Mouse (Mus musculus) MEL (cell line): ENCODE measurements at regions not wholly inside any gene's neighbourhood (a gene's known extent, or its start where the extent isn't known, plus 50 kb on each side); places are given as distances from the start of the nearest gene placed in this dataset.

Source experiments
- DNase-seq: peaks from one replicate; pipeline ENCODE4 v3.0.0; 2011; ENCODE audit warnings: low read depth, low spot score
- H3K27ac ChIP-seq: 2 replicates; pipeline ENCODE4 v1.5.1; 2012; ENCODE audit warnings: low read depth, mild to moderate bottlenecking, control low read depth, low read length, moderate library complexity; ENCODE audit not compliant: control insufficient read depth
- H3K27me3 ChIP-seq, 2 experiments: fragments of 150-350 bp in 1 of 2; sonication (generic) in 1 of 2; 2 replicates each; pipeline ENCODE4 v1.6.1; 2012; ENCODE audit warnings: low read length in 2 of 2, mild to moderate bottlenecking in 2 of 2, improper control_type of control experiment in 1 of 2, moderate library complexity in 1 of 2; ENCODE audit not compliant: insufficient read depth in 2 of 2, control insufficient read depth in 1 of 2
- H3K36me3 ChIP-seq, 2 experiments: 2 replicates each; pipeline ENCODE4 v1.6.1; 2012 to 2014; ENCODE audit warnings: low read length in 2 of 2, improper control_type of control experiment in 1 of 2, inconsistent platforms in 1 of 2, mild to moderate bottlenecking in 1 of 2; ENCODE audit not compliant: insufficient read depth in 2 of 2, control insufficient read depth in 1 of 2
- H3K4me1 ChIP-seq, 2 experiments: fragments of 150-350 bp in 1 of 2; sonication (generic) in 1 of 2; 2 replicates each; pipeline ENCODE4 v1.6.1; 2012; ENCODE audit warnings: low read length in 2 of 2, improper control_type of control experiment in 1 of 2, mild to moderate bottlenecking in 1 of 2; ENCODE audit not compliant: insufficient read depth in 2 of 2, control insufficient read depth in 1 of 2
- H3K4me3 ChIP-seq, 2 experiments: fragments of 150-350 bp in 1 of 2; sonication (generic) in 1 of 2; 2 replicates each; pipeline ENCODE4 v1.5.1; 2012; ENCODE audit warnings: low read depth in 2 of 2, low read length in 2 of 2, mild to moderate bottlenecking in 2 of 2, moderate library complexity in 2 of 2, control low read depth in 1 of 2, improper control_type of control experiment in 1 of 2; ENCODE audit not compliant: control insufficient read depth in 1 of 2, insufficient read depth in 1 of 2
- H3K79me2 ChIP-seq: 2 replicates; pipeline ENCODE4 v1.6.1; 2012; ENCODE audit warnings: mild to moderate bottlenecking, low read length, moderate library complexity; ENCODE audit not compliant: control insufficient read depth, poor library complexity, insufficient read depth
- H3K9ac ChIP-seq: 2 replicates; pipeline ENCODE4 v1.6.1; 2012; ENCODE audit warnings: low read depth, mild to moderate bottlenecking, control low read depth, low read length, moderate library complexity; ENCODE audit not compliant: control insufficient read depth, poor library complexity, severe bottlenecking
- H3K9me3 ChIP-seq: fragments of 150-350 bp; sonication (generic); replicated peaks from 2 replicates; pipeline ENCODE4 v1.6.1; 2012; ENCODE audit warnings: mild to moderate bottlenecking, low read length, improper control_type of control experiment, moderate library complexity; ENCODE audit not compliant: insufficient read depth
- E2F4 ChIP-seq: IDR thresholded peaks from 2 replicates; pipeline ENCODE4 v1.6.1; 2011; ENCODE audit warnings: low read depth, low read length, improper control_type of control experiment, borderline replicate concordance
- ELF1 ChIP-seq: IDR thresholded peaks from 2 replicates; pipeline ENCODE4 v1.6.1; 2014; ENCODE audit warnings: low read depth, mild to moderate bottlenecking, inconsistent platforms, low read length, improper control_type of control experiment, moderate library complexity
- EP300 ChIP-seq, 2 experiments: IDR thresholded peaks; 2 replicates each; pipeline ENCODE4 v1.6.1; 2011; ENCODE audit warnings: improper control_type of control experiment in 2 of 2, low read length in 2 of 2, low read depth in 1 of 2, mild to moderate bottlenecking in 1 of 2
- ETS1 ChIP-seq: IDR thresholded peaks from 2 replicates; pipeline ENCODE4 v1.6.1; 2012; ENCODE audit warnings: low read depth, mild to moderate bottlenecking, inconsistent platforms, low read length, improper control_type of control experiment, moderate library complexity
- GABPA ChIP-seq: IDR thresholded peaks from 2 replicates; pipeline ENCODE4 v1.6.1; 2012; ENCODE audit warnings: low read depth, mild to moderate bottlenecking, inconsistent platforms, low read length, improper control_type of control experiment, moderate library complexity
- GATA1 ChIP-seq: IDR thresholded peaks from 2 replicates; pipeline ENCODE4 v1.6.1; 2011; ENCODE audit warnings: low read depth, low read length, improper control_type of control experiment
- HCFC1 ChIP-seq: IDR thresholded peaks from 2 replicates; pipeline ENCODE4 v1.6.1; 2012; ENCODE audit warnings: low read depth, mild to moderate bottlenecking, inconsistent platforms, low read length, improper control_type of control experiment, moderate library complexity
- JUND ChIP-seq: IDR thresholded peaks from 2 replicates; pipeline ENCODE4 v1.6.1; 2011; ENCODE audit warnings: low read depth, mild to moderate bottlenecking, improper control_type of control experiment, low read length
- KAT2A ChIP-seq: conservative IDR thresholded peaks from 2 replicates; pipeline ENCODE4 v1.6.1; 2012; ENCODE audit warnings: low read depth, low read length, improper control_type of control experiment, inconsistent platforms
- MAFK ChIP-seq: IDR thresholded peaks from 2 replicates; pipeline ENCODE4 v1.6.1; 2011; ENCODE audit warnings: low read depth, mild to moderate bottlenecking, low read length, improper control_type of control experiment, borderline replicate concordance
- MXI1 ChIP-seq: IDR thresholded peaks from 2 replicates; pipeline ENCODE4 v1.6.1; 2011; ENCODE audit warnings: mild to moderate bottlenecking, low read depth, low read length, improper control_type of control experiment
- MYB ChIP-seq: IDR thresholded peaks from 2 replicates; pipeline ENCODE4 v1.6.1; 2011; ENCODE audit warnings: mild to moderate bottlenecking, low read depth, low read length, improper control_type of control experiment
- MYC ChIP-seq: IDR thresholded peaks from 2 replicates; pipeline ENCODE4 v1.6.1; 2011; ENCODE audit warnings: low read depth, mild to moderate bottlenecking, low read length, improper control_type of control experiment, moderate library complexity
- POLR2A ChIP-seq, 2 experiments: IDR thresholded peaks; 2 replicates each; pipeline ENCODE4 v1.6.1; 2011 to 2012; ENCODE audit warnings: low read length in 2 of 2, mild to moderate bottlenecking in 2 of 2, control low read depth in 1 of 2, improper control_type of control experiment in 1 of 2, low read depth in 1 of 2, moderate library complexity in 1 of 2; ENCODE audit not compliant: control insufficient read depth in 1 of 2, insufficient read depth in 1 of 2, poor library complexity in 1 of 2
- POLR2AphosphoS2 ChIP-seq: IDR thresholded peaks from 2 replicates; pipeline ENCODE4 v1.6.1; 2011; ENCODE audit warnings: low read length, improper control_type of control experiment
- POLR2AphosphoS5 ChIP-seq: IDR thresholded peaks from 2 replicates; pipeline ENCODE4 v1.6.1; 2012; ENCODE audit warnings: low read depth, borderline replicate concordance, mild to moderate bottlenecking, inconsistent platforms, low read length, moderate library complexity, mixed read lengths
- RAD21 ChIP-seq: IDR thresholded peaks from 2 replicates; pipeline ENCODE4 v1.6.1; 2011; ENCODE audit warnings: mild to moderate bottlenecking, low read depth, low read length, improper control_type of control experiment
- RCOR1 ChIP-seq: IDR thresholded peaks from 2 replicates; pipeline ENCODE4 v1.6.1; 2012; ENCODE audit warnings: low read depth, mild to moderate bottlenecking, inconsistent platforms, low read length, improper control_type of control experiment
- SMC3 ChIP-seq: IDR thresholded peaks from 2 replicates; pipeline ENCODE4 v1.6.1; 2011; ENCODE audit warnings: low read depth, low read length, improper control_type of control experiment
- TAL1 ChIP-seq: IDR thresholded peaks from 2 replicates; pipeline ENCODE4 v1.6.1; 2012; ENCODE audit warnings: mild to moderate bottlenecking, inconsistent platforms, low read length, moderate library complexity, mixed read lengths
- TBP ChIP-seq: IDR thresholded peaks from 2 replicates; pipeline ENCODE4 v1.8.0; 2011; ENCODE audit warnings: low read depth, low read length, improper control_type of control experiment
- TCF12 ChIP-seq: IDR thresholded peaks from 2 replicates; pipeline ENCODE4 v1.6.1; 2014; ENCODE audit warnings: low read depth, mild to moderate bottlenecking, inconsistent platforms, low read length, improper control_type of control experiment, moderate library complexity
- USF1 ChIP-seq: IDR thresholded peaks from 2 replicates; pipeline ENCODE4 v1.6.1; 2014; ENCODE audit warnings: low read depth, mild to moderate bottlenecking, inconsistent platforms, low read length, improper control_type of control experiment, moderate library complexity
- USF2 ChIP-seq, 2 experiments: IDR thresholded peaks; 2 replicates each; pipeline ENCODE4 v1.6.1; 2011 to 2012; ENCODE audit warnings: improper control_type of control experiment in 2 of 2, low read length in 2 of 2, borderline replicate concordance in 1 of 2, inconsistent platforms in 1 of 2, low read depth in 1 of 2, mild to moderate bottlenecking in 1 of 2; ENCODE audit not compliant: insufficient read depth in 1 of 2
- ZC3H11A ChIP-seq: IDR thresholded peaks from 2 replicates; pipeline ENCODE4 v1.6.1; 2012; ENCODE audit warnings: low read depth, mild to moderate bottlenecking, inconsistent platforms, low read length, improper control_type of control experiment
- ZMIZ1 ChIP-seq: IDR thresholded peaks from 2 replicates; pipeline ENCODE4 v1.6.1; 2012; ENCODE audit warnings: low read depth, mild to moderate bottlenecking, inconsistent platforms, low read length, improper control_type of control experiment, moderate library complexity
- ZNF384 ChIP-seq: IDR thresholded peaks from 2 replicates; pipeline ENCODE4 v1.6.1; 2012; ENCODE audit warnings: low read depth, mild to moderate bottlenecking, inconsistent platforms, low read length, improper control_type of control experiment

GRCm38 (mm10) chr2:71629301-71630142, 83.0 kb upstream of the Dlx2 start:
- no peaks in the 10 kb centered on the region for H3K79me2 ChIP-seq
- no peaks in the 10 kb centered on the region for H3K4me1 ChIP-seq
- H3K27me3 ChIP-seq, result peaks cover 1 to 6% of the 10 kb centered on the region in 2 experiments
- TF ChIP-seq ETS1 (no peak), USF1 (no peak)
- H3K27ac ChIP-seq, result no peak overlapping the region
- no peak overlapping the region for H3K9ac ChIP-seq
- no peak overlapping the region for H3K4me3 ChIP-seq
- DNase-seq, result no peak
- H3K36me3 ChIP-seq, result no peaks in the 10 kb centered on the region
- H3K9me3 ChIP-seq, result no peaks in the 10 kb centered on the region

GRCm38 (mm10) chr2:71630143-71630463, 83.5 kb upstream of the Dlx2 start:
- H3K4me3 ChIP-seq, result no peak overlapping the region
- DNase-seq, result no peak

GRCm38 (mm10) chr2:71633471-71633870, 86.9 kb upstream of the Dlx2 start:
- Histone ChIP-seq H3K4me3 (no peak overlapping the region), H3K4me1 (no peaks in the 10 kb centered on the region)

More at GRCm38 (mm10) chr2:71630143-71630463, 83.5 kb upstream of the Dlx2 start:
- H3K36me3 ChIP-seq, result no peaks in the 10 kb centered on the region
- no peak overlapping the region for H3K27ac ChIP-seq
- no peak overlapping the region for H3K9ac ChIP-seq
- no peaks in the 10 kb centered on the region for H3K4me1 ChIP-seq
- H3K27me3 ChIP-seq, result peaks cover 6 to 7% of the 10 kb centered on the region in 2 experiments
- no peak for TF ChIP-seq POLR2AphosphoS2
- no peak for TF ChIP-seq MYC
- TF ChIP-seq SMC3, result no peak
- TF ChIP-seq POLR2AphosphoS5, result no peak
- TF ChIP-seq RAD21, result no peak
- TF ChIP-seq RCOR1, result no peak
- TF ChIP-seq GATA1, result no peak
- TF ChIP-seq MXI1, result no peak
- TF ChIP-seq HCFC1, result no peak
- no peak for TF ChIP-seq USF2 (IDR thresholded peaks at IDR 0.05; ENCODE audit: borderline replicate concordance in 1 of 2, insufficient read depth in 1 of 2, low read depth in 1 of 2, low read length in 2 of 2)
- TF ChIP-seq ZMIZ1, result no peak
- no peak for TF ChIP-seq ETS1
- TF ChIP-seq EP300 (IDR thresholded peaks at IDR 0.05; ENCODE audit: low read depth in 1 of 2, low read length in 2 of 2), result no peak
- no peak for TF ChIP-seq JUND
- no peak for TF ChIP-seq MYB
- H3K9me3 ChIP-seq, result no peaks in the 10 kb centered on the region
- H3K79me2 ChIP-seq, result no peaks in the 10 kb centered on the region

More at GRCm38 (mm10) chr2:71633471-71633870, 86.9 kb upstream of the Dlx2 start:
- DNase-seq, result no peak
- H3K79me2 ChIP-seq, result no peaks in the 10 kb centered on the region
- no peak overlapping the region for H3K27ac ChIP-seq
- peaks cover 6 to 11% of the 10 kb centered on the region in 2 experiments for H3K27me3 ChIP-seq
- TF ChIP-seq JUND, result no peak
- no peak for TF ChIP-seq KAT2A
- TF ChIP-seq MYB, result no peak
- TF ChIP-seq MXI1, result no peak
- no peak for TF ChIP-seq USF1
- TF ChIP-seq ELF1, result no peak
- TF ChIP-seq TBP, result no peak
- TF ChIP-seq ZC3H11A, result no peak
- no peak for TF ChIP-seq E2F4
- no peak for TF ChIP-seq GABPA
- TF ChIP-seq TAL1, result no peak
- TF ChIP-seq POLR2A (IDR thresholded peaks at IDR 0.05; ENCODE audit: control insufficient read depth in 1 of 2, insufficient read depth in 1 of 2, low read depth in 1 of 2, low read length in 2 of 2, poor library complexity in 1 of 2), result no peak
- no peak for TF ChIP-seq USF2 (IDR thresholded peaks at IDR 0.05; ENCODE audit: borderline replicate concordance in 1 of 2, insufficient read depth in 1 of 2, low read depth in 1 of 2, low read length in 2 of 2)
- no peak for TF ChIP-seq TCF12
- no peak for TF ChIP-seq MAFK
- TF ChIP-seq POLR2AphosphoS2, result no peak
- TF ChIP-seq HCFC1, result no peak
- TF ChIP-seq ZNF384, result no peak
- TF ChIP-seq POLR2AphosphoS5, result no peak
- TF ChIP-seq, all 39 proteins: peak for 0
- Histone ChIP-seq H3K36me3 (no peaks in the 10 kb centered on the region), H3K9me3 (no peaks in the 10 kb centered on the region), H3K9ac (no peak overlapping the region)
